Mouse (Mus musculus): ENCODE results near the gene Etnk2.

Etnk2 gene

GRCm38 (mm10) chr1:133351762-133352161 is 11.6 kb upstream of the Etnk2 start:
- in situ Hi-C loops (cut with MboI, MseI) = no loop called here

DNA sequence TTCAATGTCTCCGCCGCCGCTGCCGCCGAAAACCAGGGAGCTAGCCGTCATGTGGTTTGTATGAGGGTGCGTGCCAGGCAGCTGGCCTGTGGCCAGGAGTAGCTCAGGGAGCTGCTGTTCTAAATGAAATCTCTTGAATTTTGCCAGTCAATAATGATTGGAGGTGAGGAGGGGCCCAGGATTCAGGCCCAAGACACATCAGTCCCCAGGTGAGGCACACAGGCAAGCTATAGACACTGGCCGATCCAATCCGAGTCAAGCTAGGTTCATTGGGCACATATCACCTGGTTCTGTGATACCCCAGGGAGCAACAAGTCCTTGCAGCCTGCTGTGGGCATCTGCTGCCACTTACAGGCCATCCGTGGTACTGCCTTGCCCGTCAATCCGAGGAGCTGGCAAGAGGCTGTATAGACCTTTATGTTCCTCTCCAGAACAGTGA is 10.0 kb upstream of the Etnk2 start:
- in situ Hi-C loops (cut with MboI, MseI) = no loop called here

GRCm38 (mm10) chr1:133355469-133355868 is 7.9 kb upstream of the Etnk2 start:
- in situ Hi-C loops (cut with MboI, MseI) = no loop called here

DNA sequence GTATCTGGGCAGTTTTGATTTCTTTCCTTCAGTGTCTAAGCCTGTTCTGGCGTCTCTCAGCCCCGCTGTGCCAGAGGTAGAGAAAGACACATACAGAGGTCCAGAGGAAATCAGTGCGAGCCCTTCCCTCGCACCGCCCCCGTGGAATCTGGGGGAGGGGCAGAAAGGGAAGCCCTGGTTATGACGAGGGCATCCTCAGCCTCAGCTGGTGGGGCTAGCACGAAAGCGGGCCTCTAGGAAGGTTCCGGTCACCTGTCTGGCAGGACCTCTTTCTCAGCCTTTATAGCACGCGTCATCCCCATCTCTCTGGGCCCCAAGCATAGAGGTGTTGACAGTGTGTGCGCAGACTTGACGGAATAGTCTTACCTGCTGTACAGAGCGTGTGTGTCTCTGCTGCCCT is 7.5 kb upstream of the Etnk2 start:
- in situ Hi-C loops (cut with MboI, MseI) = no loop called here

DNA sequence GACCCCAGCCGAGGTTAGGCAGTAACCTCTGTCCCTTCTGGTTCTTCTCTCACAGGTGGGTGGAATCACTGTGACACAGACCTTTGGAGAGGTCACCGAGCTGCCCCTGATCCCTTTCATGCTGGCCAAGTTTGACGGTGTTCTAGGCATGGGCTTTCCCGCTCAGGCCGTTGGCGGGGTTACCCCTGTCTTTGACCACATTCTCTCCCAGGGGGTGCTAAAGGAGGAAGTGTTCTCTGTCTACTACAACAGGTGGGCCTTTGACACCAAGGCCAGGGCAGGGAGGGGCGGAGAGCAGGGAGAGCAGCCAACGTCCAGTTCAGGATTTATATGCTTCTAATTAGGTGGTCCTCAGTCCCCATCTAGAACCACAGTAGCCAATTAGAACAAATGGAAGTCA is 7.0 kb upstream of the Etnk2 start:
- in situ Hi-C loops (cut with MboI, MseI) = no loop called here

DNA sequence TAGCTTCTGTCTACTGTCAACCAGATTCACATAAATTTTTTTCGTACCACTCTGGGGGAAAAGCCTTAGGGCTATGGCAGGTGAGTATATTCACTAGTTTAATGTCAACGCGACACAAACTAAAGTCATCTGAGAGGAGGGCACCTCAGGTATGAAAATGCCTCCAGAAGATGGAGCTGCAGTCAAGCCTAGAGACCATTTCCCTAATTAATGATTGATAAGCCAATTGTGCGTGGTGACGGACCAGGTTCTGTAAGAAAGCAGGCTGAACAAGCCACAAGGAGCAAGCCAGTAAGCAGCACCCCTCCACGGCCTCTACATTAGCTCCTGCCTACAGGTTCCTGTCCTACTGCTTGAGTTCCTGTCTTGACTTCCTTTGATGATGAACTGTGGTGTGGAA is 2.4 kb upstream of the Etnk2 start:
- in situ Hi-C loops (cut with MboI, MseI) = no loop called here

GRCm38 (mm10) chr1:133362103-133362502 is 1.3 kb upstream of the Etnk2 start:
- in situ Hi-C loops (cut with MboI, MseI) = no loop called here

DNA sequence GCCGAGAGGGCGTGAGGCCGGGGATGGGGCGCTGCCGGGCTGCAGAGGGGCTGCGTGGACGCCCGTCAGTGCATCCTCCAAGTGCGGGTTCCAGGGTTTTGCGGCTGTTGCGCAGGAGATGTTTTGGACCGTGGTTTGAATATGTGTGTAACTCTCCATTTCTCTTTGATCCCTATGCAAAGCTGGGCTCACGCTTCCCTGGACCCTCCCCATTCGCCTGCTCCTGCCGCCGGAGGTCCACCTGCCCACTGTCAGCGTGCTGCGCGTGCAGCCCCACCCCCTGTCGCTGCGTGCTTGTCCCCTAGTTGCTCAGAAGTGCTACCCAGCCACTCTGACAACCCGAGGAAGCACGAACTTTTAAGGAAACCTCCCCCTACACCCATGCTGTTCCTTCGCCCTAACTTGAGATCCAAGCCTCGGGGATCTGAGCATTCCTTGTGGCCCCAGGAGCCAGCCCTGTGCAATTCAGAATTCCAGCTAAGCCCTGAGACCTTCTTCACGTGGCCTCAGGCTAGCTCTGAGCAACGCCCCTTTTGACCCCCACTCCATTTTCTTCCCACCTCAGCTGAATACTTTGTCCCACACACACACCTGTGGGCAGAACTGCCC is 754 bp downstream of the Etnk2 start:
- in situ Hi-C loops (cut with MboI, MseI) = no loop called here

DNA sequence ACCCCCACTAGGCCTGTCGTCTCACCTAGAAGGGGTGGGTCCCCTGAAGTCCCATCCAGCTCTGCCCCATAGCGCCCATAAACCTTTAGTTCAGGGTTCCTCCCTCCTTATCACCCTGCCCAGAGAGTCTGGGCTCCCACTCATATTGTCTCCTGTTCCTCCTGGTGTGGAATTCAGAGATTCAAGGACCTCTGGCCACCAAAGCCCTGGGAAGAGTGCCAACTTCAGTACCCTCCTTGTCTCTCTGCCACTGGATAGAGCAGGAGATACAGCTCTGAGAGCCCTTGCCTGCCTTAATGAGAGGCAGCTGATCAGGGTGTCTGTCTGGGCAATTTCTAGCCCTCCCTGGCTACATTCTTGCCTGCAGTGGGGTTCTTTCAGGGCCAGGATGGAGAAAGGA is 1.5 kb downstream of the Etnk2 start:
- in situ Hi-C loops (cut with MboI, MseI) = no loop called here

DNA sequence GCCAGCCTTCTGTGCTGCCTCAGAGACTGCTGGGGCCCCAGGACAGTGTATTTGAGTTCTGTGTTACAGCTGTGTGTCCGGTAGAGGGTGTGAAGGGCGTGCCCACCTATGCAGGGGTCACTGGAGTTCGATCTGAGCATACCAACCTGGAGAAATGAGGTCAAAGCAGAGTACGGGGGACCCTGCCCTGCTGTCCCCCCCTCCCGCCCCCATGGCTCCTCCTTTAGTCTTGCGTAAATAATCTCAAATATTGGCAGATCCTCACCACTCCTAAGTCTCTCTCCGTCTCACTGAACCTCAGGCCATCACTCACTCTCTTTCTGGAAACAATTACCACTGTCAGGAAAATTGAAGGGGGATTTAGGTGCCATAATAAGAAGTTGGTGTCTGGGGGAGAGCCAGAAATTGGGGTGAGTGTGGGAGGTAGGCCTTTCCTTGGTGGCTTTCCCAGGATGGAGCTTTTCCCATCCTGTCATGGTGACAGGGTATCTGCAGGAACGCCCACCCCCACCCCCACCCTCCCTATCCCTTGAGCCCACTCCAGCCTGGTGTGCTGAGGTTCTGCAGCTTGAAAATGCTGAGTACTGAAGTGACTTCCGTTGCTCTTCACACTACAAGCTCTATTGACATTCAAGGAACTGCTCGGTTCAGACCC is 3.7 kb downstream of the Etnk2 start:
- in situ Hi-C loops (cut with MboI, MseI) = no loop called here

DNA sequence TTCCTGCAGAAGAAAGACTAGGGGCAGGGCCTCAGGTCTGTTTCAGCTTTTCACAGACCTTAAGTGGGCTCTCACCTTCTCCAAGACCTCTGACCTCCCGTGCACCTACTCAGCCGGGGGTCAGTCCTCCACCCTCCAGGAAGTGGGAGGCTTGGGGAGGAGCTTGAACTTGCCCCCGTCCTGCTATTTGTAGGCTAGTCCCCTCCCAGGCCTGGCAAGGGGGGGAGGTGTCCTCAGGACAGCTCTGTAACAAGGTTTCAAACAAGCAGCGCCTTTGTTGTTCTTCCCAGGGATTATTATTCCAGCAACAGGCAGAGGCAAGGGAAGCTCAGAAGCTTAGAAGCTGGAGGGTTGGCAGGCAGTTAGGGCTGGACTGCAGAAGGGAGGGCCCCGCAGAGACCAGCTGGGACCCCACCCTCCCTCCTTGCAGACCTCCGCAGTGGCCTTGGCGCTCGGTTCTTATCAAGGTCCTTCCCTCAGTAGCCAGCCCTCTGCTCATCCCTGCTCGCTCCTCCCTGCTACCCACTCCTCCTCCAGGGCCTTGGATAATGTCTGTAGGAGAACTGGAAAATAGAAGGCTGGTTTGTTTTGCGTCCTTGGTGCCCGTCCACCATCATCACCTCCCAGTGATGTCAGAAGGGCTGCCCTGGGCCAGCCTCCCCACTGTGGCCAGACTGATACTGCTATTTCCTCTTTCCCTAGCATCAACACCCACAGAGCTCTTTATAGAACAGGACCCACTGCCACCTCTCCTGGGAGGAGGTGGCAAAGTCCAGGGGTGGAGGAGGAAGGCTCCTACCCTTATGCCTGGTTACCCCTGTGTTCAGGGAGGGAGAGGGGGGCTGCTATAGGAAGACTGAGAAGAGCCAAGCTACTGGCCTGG is 4.5 kb downstream of the Etnk2 start:
- in situ Hi-C loops (cut with MboI, MseI) = no loop called here

DNA sequence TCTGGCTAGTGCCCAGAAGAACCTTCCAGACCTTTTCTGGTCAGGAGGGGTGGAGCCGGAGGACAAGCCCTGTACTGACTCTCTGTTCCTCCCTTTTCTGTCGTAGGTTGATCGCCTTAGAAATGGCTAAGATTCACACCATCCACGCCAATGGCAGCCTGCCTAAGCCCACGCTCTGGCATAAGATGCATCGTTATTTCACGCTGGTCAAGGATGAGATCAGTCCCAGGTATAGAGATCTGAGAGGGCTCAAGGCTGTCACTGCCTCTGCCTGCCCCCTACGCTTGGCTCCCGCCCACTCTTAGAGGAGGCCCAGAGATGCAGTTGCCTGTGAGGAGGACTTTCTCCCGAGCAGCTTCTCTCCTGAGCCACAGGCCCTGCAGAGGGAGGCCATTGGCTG is 5.3 kb downstream of the Etnk2 start:
- in situ Hi-C loops (cut with MboI, MseI) = no loop called here

DNA sequence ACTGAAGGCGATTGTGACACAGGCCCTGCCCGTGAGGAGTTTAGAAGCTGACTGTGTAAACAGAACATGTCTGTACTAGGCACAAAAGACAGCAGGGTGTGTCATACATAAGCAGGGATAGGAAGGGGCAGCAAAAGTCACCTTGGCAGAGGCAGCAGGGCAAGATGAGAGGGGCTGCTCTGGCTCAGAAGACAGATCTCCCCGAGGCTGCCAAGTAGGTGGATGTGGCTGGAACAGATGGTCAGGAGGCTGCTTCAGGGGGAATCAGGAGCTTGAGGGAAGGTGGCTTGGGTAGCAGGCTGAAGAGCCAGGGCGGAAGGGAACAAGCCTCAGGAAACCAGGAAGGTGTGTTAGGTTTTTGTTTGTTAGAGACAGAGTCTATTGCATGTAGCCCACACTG is 7.0 kb downstream of the Etnk2 start:
- in situ Hi-C loops (cut with MboI, MseI) = no loop called here

DNA sequence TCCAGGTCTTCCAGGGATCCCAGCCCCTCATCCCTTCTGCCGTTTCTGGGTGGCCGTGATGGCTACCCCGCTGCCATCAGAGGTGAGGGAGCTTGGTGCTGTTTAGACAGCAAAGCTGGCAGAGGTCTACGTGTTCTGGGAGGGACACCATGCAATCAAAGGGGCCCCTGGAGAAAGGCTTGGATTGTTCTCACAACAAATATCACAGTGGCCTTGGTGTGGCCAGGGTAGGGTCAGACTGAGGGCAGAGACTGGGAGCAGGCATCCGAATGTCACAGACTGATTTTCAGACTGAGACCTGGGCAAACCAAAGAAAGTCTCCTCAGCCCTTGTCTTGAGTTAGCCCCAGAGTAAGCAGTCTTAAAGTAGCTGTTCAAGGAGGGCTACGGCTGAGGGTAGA is 8.1 kb downstream of the Etnk2 start:
- in situ Hi-C loops (cut with MboI, MseI) = no loop called here

DNA sequence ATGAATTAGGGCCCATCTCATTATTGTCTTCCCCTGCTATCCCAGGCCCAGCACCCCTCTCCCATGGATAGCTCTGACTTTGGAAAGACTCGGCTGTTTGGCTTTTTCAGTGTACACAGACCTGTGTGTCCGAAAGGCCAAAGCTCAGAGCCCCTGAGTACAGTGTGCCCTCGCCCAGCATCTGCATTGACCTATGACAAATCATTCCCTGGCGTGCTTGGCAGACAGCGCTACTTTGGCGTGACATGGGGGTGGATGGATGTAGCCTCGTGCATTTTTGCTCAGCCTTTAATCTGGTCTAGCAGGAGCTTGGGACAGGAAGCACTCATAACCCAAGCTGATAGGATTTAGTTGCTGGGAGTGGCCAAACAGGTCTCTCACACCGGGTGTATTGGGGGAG is 8.7 kb downstream of the Etnk2 start:
- in situ Hi-C loops (cut with MboI, MseI) = no loop called here

DNA sequence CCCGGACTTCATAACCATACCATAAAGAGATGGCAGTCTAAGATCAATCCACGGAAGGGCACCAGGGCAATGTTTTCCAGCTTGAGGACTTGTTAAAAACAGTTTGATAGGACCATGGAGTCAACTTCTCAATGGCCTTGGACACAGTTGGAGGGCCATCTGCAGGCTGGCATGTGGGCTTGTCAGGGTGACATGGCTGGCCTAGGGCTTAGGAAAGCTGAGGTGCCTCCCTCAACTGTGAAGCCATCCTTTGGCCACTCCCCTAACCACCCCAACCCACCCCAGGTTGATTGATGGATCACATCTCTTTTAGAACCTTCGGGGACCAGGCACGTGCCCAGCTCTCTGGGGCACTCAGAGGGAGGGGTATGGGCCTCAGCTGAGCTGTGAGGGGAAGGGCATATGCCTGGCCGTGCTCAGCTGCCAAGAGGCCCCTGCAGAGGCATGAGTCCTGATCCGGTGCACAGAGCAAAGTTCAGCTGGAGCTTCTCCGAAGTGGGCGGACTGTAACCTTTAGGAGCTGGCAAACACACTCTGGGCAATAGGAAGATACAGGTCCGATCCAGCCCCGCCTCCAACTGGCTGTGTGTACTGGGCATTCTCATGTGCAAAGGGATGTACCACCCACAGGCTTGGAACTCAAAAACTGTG is 12.4 kb downstream of the Etnk2 start:
- in situ Hi-C loops (cut with MboI, MseI) = no loop called here

DNA sequence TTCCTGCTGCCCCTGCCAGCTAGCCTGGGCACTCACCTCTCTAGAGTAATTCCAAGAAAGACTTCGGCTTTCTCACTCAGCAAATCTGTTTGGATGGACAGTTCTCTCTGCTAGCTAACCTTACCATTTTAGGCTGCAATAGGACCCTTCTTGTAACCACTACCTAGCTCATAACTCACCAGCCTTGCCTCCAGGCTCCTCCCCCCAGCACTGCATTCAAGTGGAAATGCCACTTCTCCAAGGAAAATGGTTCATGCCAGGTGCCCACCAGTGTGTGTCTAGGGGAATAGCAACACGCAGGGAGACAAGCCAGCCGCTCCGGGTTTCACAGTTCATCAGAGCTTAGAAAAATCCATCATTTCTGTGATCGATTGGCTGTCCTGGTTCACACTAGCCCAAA is 14.2 kb downstream of the Etnk2 start:
- in situ Hi-C loops (cut with MboI, MseI) = no loop called here

- in situ Hi-C loops (cut with MboI, MseI) = no loop called here
Observed at GRCm38 (mm10) chr1:133379254-133379985, 16.0 kb downstream of the Etnk2 start.

GRCm38 (mm10) chr1:133379986-133380320 is 16.6 kb downstream of the Etnk2 start:
- in situ Hi-C loops (cut with MboI, MseI) = no loop called here

DNA sequence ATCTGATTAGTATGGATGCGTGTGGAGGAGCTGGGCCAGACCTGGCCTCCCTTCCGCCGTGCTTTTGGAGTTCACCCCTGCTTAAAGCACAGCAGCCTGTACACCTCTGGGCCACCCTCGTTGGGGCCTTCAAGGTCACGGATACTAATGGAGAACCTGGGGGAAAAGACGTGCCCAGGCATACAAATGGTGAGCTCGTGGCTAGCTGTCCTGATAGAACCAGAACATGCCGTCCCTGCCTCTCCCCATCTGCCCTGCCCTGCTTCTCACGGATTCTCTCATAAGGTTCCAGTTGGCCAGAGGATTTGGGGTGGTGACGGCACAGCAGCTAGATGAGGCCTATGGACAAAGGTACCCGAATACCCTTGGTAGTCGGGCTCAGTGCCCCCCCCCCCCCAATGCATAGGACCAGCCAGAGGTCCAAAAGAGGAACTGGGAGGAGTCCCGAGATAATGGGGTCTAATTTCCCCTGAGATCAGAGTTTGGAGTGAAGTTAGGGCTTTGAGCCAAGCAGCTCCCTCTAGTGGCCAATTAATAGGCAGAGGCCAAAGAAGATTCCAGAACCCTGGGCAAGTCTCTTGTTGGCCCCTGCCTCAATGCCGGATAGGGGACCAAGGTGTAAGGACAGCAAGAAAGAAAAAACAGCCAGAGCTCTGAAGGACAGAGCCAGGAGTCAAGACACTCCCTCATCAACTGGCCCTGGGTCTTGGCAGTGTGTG is 17.1 kb downstream of the Etnk2 start:
- in situ Hi-C loops (cut with MboI, MseI) = no loop called here

- in situ Hi-C loops (cut with MboI, MseI) = no loop called here
Observed at GRCm38 (mm10) chr1:133382008-133382407, 18.6 kb downstream of the Etnk2 start.

Data from regulatory T cell (primary cell).